Mouse (Mus musculus) CD4-positive, CD25-positive, alpha-beta regulatory T cell, adult 2 months (primary cell): Measurements from ENCODE around the gene 4930519G04Rik.
A peak's percentile ranks its signal among the peaks of the same experiment; 100 is the strongest.
"Not testable (repeated sequence)": the region's sequence is repeated elsewhere in the genome, so short reads cannot be mapped to it uniquely, and the experiment has no call there.

Experiments used
- DNase-seq: peaks from one replicate; pipeline ENCODE4 v3.0.0-alpha.2; 2012; ENCODE audit warnings: low read depth, low spot score

4930519G04Rik gene

GRCm38 (mm10) chr5:114842155-114842554 is 11.3 kb upstream of the 4930519G04Rik start:
- not testable (repeated sequence) for DNase-seq

- no peak for DNase-seq
Observed at GRCm38 (mm10) chr5:114842674-114843073, 10.8 kb upstream of the 4930519G04Rik start.

DNA sequence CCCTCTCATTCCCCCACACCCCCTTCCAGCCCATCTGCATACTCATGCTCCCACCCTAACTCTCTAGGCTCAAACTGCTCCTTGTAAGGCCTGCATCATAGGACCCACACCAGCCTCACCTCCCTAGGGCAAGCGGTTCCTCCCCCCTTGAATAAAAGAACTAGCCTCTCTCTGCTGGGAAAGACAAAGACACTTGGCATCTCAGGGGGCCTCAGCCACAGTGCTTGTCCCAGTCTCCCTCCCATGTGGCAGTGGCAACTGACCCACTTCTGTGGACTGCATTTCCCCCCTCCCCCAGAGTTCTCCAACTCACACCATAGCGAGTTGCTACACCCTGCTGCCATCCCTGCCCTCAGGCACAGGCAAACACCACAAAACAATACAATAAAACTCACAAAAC is 9.1 kb upstream of the 4930519G04Rik start:
- DNase-seq: not testable (repeated sequence)

- DNase-seq: no peak
Observed at GRCm38 (mm10) chr5:114851565-114852236, 1.8 kb upstream of the 4930519G04Rik start.

- DNase-seq: no peak
Observed at GRCm38 (mm10) chr5:114858582-114858981, 5.1 kb downstream of the 4930519G04Rik start, which contains the start of gene Gm9936. Gm9936 (minus strand) TSS chr5:114858682.

DNA sequence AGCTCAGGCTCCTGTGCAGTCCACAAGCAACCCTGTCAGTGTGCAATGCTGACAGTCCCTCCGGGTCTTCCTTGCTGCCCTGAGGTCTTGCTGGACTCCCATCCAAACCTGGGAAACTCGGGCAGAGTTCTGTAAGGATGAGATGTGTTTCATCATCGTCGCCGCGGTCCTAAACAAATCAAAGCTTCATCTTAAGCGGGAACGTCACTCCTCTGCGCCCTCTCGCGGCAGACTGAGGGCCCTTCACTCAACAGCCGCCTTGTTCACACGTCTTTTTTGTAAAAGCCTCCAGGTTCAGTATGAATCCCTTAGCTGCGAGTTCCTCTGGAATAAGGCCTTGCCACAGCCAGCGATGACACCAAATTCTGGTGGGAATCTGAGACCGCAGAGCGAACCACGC is 5.8 kb downstream of the 4930519G04Rik start:
- DNase-seq: peak; percentile 88

- no peak for DNase-seq
Observed at GRCm38 (mm10) chr5:114861730-114862129, 8.3 kb downstream of the 4930519G04Rik start.

DNA sequence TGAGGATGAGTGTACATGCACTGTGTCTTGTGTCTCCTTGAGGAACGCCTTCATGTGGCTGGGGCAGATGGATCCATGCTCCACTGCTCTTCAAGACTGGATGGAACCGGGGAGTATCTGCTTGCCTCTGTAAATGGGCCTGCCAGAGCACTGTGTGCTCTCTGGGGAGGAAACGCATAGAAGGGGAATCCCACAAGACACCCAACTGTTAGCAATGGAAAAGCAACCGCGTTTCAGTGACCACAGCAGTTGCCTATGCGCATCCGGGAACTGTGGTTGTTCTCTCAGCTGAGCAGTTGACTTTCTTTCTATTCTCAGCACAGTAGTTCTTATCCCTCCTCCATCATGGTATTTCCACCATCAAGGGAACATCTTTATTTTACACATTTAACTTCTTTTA is 11.3 kb downstream of the 4930519G04Rik start:
- DNase-seq: peak; percentile 60

DNA sequence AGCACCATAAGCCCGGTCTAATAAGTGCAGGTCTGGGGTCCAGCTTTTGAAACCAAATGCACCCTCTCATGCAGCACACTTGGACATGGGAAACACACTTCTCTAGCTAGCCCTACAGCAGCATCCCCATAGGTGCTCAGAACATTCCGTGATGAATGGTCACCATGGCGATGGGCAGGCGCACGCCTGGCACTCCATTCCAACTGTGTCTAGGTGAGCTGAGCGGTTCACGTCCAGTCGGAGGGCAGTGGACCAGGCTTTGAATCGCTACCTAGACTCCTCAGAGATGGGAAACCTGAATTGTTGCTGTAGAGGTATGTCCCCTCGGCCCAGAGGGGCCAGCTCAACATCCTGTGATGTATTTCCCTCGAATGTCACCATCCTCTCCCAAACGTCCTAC is 11.8 kb downstream of the 4930519G04Rik start:
- no peak for DNase-seq

DNA sequence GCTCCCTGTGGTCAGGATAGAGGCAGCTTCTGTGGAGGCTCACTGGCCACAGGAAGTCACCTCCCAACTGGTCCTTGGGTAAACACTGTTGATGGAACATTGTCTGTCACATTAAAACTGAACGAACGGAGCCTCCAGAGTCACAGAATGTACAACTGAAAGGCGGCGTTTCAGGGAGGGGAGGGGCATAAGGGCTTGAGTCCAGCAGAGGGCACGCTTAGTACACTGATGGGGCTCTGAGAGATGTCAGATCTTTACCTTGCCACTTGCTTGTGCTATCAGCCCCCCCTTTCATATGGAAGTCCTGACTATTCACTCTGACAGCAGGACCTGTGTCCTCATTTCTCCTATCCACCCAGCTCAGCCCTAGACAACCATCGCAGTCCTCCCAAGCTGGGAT is 22.4 kb downstream of the 4930519G04Rik start:
- peak; percentile 47 for DNase-seq

- DNase-seq: no peak
Observed at GRCm38 (mm10) chr5:114876331-114876730, 22.9 kb downstream of the 4930519G04Rik start.

- DNase-seq: no peak
Observed at GRCm38 (mm10) chr5:114877487-114877886, 24.0 kb downstream of the 4930519G04Rik start.

DNA sequence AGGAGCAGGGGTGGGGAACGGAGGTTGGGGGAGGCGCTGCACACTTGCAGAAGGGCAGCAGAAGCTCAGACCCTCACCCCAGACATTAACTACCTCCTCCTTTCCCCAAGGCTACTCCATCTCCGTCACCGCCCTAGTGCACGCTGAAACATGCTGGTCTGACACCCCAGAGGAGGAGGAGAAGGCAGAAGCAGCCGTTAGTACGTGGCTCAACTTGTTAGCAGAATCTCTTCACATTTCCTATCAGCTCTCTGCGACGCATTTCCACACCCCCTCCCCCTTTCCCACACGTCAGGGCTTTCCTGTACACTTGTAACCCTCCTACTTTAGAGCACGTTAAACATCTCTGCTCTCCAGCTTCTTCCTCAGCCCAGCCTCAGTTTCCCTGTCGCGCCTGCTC is 25.9 kb downstream of the 4930519G04Rik start:
- DNase-seq: no peak

- DNase-seq: not testable (repeated sequence)
Observed at GRCm38 (mm10) chr5:114882319-114882718, 28.9 kb downstream of the 4930519G04Rik start.

GRCm38 (mm10) chr5:114883022-114883421 is 29.6 kb downstream of the 4930519G04Rik start:
- DNase-seq: no peak

DNA sequence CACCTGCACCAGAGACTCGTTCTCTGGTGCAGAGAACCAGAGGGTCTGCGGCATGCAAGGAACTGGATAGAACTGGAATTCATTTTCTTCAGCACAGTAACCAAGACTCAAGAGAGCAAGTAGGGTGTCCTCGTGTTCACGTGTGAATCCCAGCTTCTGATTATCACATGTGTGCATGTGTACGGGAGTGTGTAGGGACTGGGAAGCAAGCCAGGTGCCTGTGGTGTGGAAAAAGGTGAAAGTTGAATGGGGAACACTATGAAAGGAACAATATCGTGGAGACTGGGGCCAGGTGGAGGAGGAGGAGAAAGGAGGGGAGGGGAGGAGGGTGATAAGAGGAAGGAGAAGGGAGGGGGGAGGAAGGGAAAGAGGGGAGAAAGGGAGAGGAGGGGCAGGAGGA is 33.3 kb downstream of the 4930519G04Rik start:
- DNase-seq: no peak

DNA sequence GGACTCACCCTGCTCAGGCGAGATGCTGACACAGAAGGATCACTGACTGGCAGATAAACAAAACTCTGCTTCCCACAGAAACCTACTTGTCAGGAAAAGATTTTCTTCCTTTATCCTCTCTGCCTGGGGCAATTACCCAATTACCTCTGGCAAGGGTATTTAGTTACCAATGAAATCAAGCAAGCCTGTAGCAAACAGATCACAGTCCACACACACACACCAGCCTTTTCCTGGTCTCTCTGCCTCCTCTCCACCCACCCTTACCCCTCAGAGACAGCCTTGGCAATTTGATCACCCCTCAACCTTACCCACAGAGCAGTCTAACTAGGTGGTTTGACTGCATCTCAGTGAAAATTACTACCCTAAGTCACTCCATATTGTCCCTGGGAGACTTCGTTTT is 35.5 kb downstream of the 4930519G04Rik start:
- DNase-seq: no peak

- no peak for DNase-seq
Observed at GRCm38 (mm10) chr5:114895542-114895941, 42.1 kb downstream of the 4930519G04Rik start.

GRCm38 (mm10) chr5:114896688-114897373 is 43.4 kb downstream of the 4930519G04Rik start, which contains the start of gene Oasl2:
Oasl2 (plus strand) TSS chr5:114896936.
- peak; percentile 41 for DNase-seq

- peak; percentile 72 for DNase-seq
Observed at GRCm38 (mm10) chr5:114897374-114897793, 43.9 kb downstream of the 4930519G04Rik start.

- DNase-seq: no peak
Observed at GRCm38 (mm10) chr5:114898857-114899256, 45.4 kb downstream of the 4930519G04Rik start.

GRCm38 (mm10) chr5:114902413-114902812 is 48.9 kb downstream of the 4930519G04Rik start:
- peak; percentile 73 for DNase-seq
